Mouse (Mus musculus): Measurements from ENCODE around the gene Fsip2.

Gene Fsip2

GRCm38 (mm10) chr2:82943472-82943871 is at the start of gene Fsip2:
TSS of gene Fsip2 (plus strand) at chr2:82943634.
- no peak for DNase-seq (ENCODE audit: low read depth, low spot score)

- DNase-seq (ENCODE audit: low read depth, low spot score), result no peak
Measured at GRCm38 (mm10) chr2:82963443-82963842, 20.0 kb downstream of the Fsip2 start.

- DNase-seq (ENCODE audit: low read depth, low spot score), result no peak
Measured at GRCm38 (mm10) chr2:83025853-83026252, 82.4 kb downstream of the Fsip2 start.

- DNase-seq (ENCODE audit: low read depth, low spot score), result peak; percentile 64
Measured at GRCm38 (mm10) chr2:83052914-83053690, 109.7 kb downstream of the Fsip2 start.

Measured in telencephalon, adult 2 months (tissue).